Mouse (Mus musculus): ENCODE measurements at regions not wholly inside any gene's neighbourhood (a gene's known extent, or its start where the extent isn't known, plus 50 kb on each side); places are given as distances from the start of the nearest gene placed in this dataset.

DNA sequence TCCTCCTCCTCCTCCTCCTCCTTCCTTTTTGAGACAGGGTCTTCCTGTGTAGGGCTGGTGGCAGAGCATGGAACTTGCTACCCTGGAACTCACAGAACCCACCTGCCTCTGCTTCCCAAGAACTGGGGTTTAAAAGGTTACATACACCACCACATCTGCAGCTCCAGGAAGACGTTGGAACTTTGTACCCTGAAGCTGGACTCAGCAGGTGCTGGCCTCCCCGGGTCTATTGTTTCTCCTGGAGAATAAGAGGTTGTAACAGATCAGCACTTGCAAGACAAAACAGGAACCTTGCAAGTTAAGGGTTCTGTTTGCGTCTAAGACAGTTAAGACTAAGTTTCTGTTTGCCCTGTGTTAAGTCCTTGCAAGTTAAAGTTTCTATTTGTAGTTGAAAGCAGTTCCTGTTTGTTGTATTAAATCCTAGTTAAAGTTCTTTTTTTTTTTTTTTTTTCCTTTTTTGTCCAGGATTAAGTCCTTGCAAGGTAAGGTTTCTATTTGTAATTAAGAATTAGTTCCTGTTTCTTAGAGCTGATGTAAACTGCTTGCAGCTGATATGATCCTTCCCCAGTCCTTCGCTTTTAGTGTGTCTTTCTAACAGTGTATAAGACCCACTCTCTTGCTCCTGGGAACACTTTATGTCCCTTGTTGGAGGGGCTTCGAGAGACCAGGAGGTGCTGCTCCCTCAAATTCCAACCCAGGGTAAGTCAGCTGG is 55.0 kb upstream of the Sgk1 start:
- no peak overlapping the region for H3K4me2 ChIP-seq
- 44% methylated on average over 5 of the region's 5 CpGs for WGBS
- no peaks in the 10 kb centered on the region for H3K27me3 ChIP-seq (ENCODE audit: control insufficient read depth, insufficient read depth, low read length)
- H3K36me3 ChIP-seq (ENCODE audit: control insufficient read depth, insufficient read depth, low read length) = no peaks in the 10 kb centered on the region
- H3K9ac ChIP-seq (ENCODE audit: low read length) = no peak overlapping the region
- H3K4me1 ChIP-seq (ENCODE audit: control insufficient read depth, insufficient read depth, low read length) = peaks cover 13% of the 10 kb centered on the region
- H3K9me3 ChIP-seq (ENCODE audit: control insufficient read depth, low read length) = no peaks in the 10 kb centered on the region
- peak; percentile 71 for DNase-seq (ENCODE audit: low spot score, missing footprints)
- no peak overlapping the region for H3K4me3 ChIP-seq (ENCODE audit: low read depth, low read length)
- ATAC-seq (ENCODE audit: low FRiP score) = no peak
- no peak overlapping the region for H3K27ac ChIP-seq (ENCODE audit: low read depth, low read length)

- Histone ChIP-seq H3K4me1 (ENCODE audit: control insufficient read depth, insufficient read depth, low read length) (peaks cover 13% of the 10 kb centered on the region), H3K27ac (ENCODE audit: low read depth, low read length) (no peak overlapping the region), H3K9me3 (ENCODE audit: control insufficient read depth, low read length) (no peaks in the 10 kb centered on the region), H3K27me3 (ENCODE audit: control insufficient read depth, insufficient read depth, low read length) (no peaks in the 10 kb centered on the region), H3K36me3 (ENCODE audit: control insufficient read depth, insufficient read depth, low read length) (no peaks in the 10 kb centered on the region), H3K4me3 (ENCODE audit: low read depth, low read length) (no peak overlapping the region), H3K9ac (ENCODE audit: low read length) (no peak overlapping the region), H3K4me2 (no peak overlapping the region)
- ATAC-seq (ENCODE audit: low FRiP score) = no peak
- DNase-seq (ENCODE audit: low spot score, missing footprints) = no peak
- 68% methylated on average over 3 of the region's 3 CpGs for WGBS
These were observed 54.5 kb upstream of the Sgk1 start for GRCm38 (mm10) chr10:21827505-21827844.

GRCm38 (mm10) chr10:21828432-21829061 is 53.4 kb upstream of the Sgk1 start:
- Histone ChIP-seq H3K9ac (ENCODE audit: low read length) (no peak overlapping the region), H3K36me3 (ENCODE audit: control insufficient read depth, insufficient read depth, low read length) (no peaks in the 10 kb centered on the region), H3K4me3 (ENCODE audit: low read depth, low read length) (no peak overlapping the region), H3K9me3 (ENCODE audit: control insufficient read depth, low read length) (no peaks in the 10 kb centered on the region), H3K27ac (ENCODE audit: low read depth, low read length) (peak overlapping the region; percentile 64), H3K4me2 (no peak overlapping the region), H3K27me3 (ENCODE audit: control insufficient read depth, insufficient read depth, low read length) (no peaks in the 10 kb centered on the region), H3K4me1 (ENCODE audit: control insufficient read depth, insufficient read depth, low read length) (peaks cover 13% of the 10 kb centered on the region)
- DNase-seq (ENCODE audit: low spot score, missing footprints) (peak; percentile 89), ATAC-seq (ENCODE audit: low FRiP score) (peak; percentile 66)
- WGBS = 37% methylated on average over 9 of the region's 9 CpGs

DNA sequence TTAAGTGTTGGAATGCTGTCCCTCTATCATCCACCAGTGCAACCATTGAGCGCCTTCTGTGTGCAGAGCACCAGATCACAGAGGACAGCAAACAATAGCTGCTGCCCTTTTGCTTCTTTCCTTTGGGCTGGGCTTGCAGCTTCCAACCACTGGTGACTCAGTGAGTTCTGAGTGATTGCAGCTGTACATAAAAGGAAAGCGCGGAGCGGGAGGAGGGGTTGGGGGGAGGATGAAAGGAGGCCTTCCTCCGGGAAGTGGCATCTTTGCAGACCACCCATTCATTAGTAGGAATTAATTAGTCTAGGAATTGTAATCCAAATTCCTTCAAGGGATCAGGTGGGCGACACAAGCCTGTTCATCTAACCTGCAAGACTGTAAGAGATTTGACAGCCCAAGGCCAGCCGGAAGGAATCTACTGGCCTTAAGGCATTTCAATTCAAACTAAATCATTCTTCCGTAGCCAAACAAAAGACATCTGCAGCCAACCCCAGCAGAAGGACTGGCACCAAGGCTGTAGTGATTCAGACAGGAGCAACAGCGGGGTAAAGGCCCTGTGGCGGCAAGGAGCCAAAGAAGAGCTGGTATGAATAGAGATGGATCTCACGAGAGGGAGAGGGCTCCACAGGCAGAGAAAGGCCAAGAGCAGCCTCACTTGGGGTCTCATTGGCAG is 52.8 kb upstream of the Sgk1 start:
- DNase-seq (ENCODE audit: low spot score, missing footprints) = peak; percentile 88
- 19% methylated on average over 11 of the region's 11 CpGs for WGBS
- no peaks in the 10 kb centered on the region for H3K36me3 ChIP-seq (ENCODE audit: control insufficient read depth, insufficient read depth, low read length)

GRCm38 (mm10) chr10:21831002-21831696 is 50.8 kb upstream of the Sgk1 start:
- Histone ChIP-seq H3K36me3 (ENCODE audit: control insufficient read depth, insufficient read depth, low read length) (no peaks in the 10 kb centered on the region), H3K4me3 (ENCODE audit: low read depth, low read length) (no peak overlapping the region), H3K4me2 (no peak overlapping the region), H3K9me3 (ENCODE audit: control insufficient read depth, low read length) (no peaks in the 10 kb centered on the region), H3K27me3 (ENCODE audit: control insufficient read depth, insufficient read depth, low read length) (no peaks in the 10 kb centered on the region), H3K27ac (ENCODE audit: low read depth, low read length) (no peak overlapping the region), H3K4me1 (ENCODE audit: control insufficient read depth, insufficient read depth, low read length) (peaks cover 13% of the 10 kb centered on the region), H3K9ac (ENCODE audit: low read length) (no peak overlapping the region)
- ATAC-seq (ENCODE audit: low FRiP score) (no peak), DNase-seq (ENCODE audit: low spot score, missing footprints) (peak; percentile 65)
- 70% methylated on average over 6 of the region's 6 CpGs for WGBS

More for the DNA sequence above, 52.8 kb upstream of the Sgk1 start:
- peaks cover 13% of the 10 kb centered on the region for H3K4me1 ChIP-seq (ENCODE audit: control insufficient read depth, insufficient read depth, low read length)
- H3K9ac ChIP-seq (ENCODE audit: low read length) = no peak overlapping the region; the same call in 1 of the 2 replicates
- no peak overlapping the region for H3K4me2 ChIP-seq
- H3K9me3 ChIP-seq (ENCODE audit: control insufficient read depth, low read length) = no peaks in the 10 kb centered on the region
- no peaks in the 10 kb centered on the region for H3K27me3 ChIP-seq (ENCODE audit: control insufficient read depth, insufficient read depth, low read length)
- H3K4me3 ChIP-seq (ENCODE audit: low read depth, low read length) = no peak overlapping the region
- H3K27ac ChIP-seq (ENCODE audit: low read depth, low read length) = peak overlapping the region; percentile 64
- ATAC-seq (ENCODE audit: low FRiP score) = peak; percentile 78
